Mouse (Mus musculus) frontal cortex, postnatal 25 days (tissue): Measurements from ENCODE around the gene Tiam1.
"Not testable (repeated sequence)": the region's sequence is repeated elsewhere in the genome, so short reads cannot be mapped to it uniquely, and the experiment has no call there.

Experiments
- DNase-seq, 2 experiments: peaks; one replicate each; pipeline ENCODE4 v3.0.0; 2022; ENCODE audit warnings: low spot score in 2 of 2

The Tiam1 gene

DNA sequence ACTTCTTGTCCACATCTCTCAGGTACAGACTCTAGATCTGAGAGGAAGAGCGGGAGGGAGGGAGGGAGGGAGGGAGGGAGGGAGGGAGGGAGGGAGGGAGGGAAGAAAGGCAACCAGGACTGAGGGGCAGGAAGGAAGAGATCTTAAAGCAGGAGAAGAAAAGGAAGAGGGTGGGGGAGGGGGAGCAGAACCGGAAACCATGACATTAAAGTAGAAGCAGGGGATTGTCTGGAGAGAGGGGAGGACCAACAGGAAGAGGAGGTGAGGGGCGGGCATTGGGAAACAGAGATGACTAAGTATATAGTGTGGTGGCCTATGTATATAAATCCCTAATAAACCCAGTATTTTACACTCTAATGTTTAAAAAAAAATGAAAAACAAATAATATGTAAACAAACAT lies 34.1 kb downstream of the Tiam1 start:
- DNase-seq: no peak

DNA sequence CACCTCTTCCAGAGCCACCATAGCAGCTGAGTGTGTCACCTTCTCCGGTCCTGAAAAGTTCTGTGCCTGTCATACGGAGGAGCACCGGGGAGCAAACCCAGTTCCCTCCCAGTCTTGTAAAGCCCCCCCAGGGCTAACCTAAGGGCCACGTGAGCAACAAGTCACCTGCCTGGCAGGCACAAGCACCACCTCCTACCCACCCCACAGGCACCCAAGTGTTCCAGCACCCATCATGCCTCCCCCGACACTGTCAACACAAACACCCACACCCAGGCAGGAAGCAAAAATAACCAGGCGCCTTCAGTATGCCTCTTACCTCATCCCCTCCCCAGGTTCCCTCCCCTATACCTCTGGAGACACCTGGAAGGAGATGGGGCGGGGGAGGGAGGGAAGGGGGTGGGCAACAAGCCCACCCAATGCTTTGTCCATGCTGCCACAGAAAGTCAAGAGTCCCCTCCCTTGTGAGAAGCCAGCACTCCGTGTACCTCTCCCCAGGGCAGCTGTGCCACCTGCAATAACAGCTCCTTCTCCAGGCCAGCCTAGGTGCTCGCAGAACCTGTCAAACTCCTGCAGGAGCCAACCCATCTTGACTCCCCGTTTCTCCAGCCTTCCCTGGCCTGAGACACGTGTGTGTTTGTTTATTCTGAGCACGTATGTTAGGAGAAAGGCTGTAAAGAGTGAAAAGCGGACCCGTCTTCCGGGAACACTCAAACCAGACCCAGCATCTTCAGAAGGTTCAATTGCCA lies 38.7 kb downstream of the Tiam1 start:
- peak; percentile 25 to 29 for DNase-seq

DNA sequence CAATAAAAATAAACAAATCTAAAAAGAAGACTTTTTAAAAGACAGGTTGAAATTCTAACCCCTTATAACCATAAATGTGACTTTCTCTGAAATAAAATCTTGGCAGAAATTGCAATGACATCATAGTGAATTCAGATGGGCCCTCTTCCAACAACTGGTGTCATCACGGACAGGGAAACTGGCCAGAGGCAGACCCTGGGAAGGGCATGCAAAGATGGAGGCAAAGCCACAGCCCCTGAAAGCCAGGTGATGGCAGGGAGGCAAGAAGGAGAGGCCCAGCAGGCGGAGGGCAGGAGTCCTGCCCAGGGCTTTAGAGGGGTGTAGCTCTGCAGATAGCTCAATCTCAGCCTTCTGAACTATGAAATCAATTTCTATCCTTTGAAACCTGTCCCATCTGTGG lies 39.8 kb downstream of the Tiam1 start:
- no peak for DNase-seq

- no peak for DNase-seq
Measured at GRCm38 (mm10) chr16:90102596-90102995, 41.0 kb downstream of the Tiam1 start.

DNA sequence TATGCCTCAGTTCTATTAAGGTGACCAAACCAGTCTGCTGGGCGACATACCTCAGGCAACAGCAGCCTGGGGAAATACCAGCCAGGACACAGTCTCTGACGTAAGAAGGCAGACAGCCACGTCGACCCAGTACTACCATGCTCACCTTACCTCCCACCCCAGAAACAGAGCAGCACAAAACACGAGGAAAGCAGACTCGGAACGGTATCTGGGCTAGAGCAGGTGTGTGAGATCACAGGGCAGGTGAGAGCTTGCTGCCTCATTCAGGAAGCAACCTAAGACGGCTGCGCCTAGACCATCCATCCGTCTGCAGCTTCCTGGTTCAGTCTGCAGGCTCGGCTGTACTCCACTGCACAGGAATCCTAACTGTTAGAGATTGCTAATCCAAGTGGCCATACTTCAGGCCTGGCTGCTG lies 45.4 kb downstream of the Tiam1 start:
- DNase-seq: no peak

- DNase-seq: no peak
Measured at GRCm38 (mm10) chr16:90097769-90098168, 45.8 kb downstream of the Tiam1 start.

DNA sequence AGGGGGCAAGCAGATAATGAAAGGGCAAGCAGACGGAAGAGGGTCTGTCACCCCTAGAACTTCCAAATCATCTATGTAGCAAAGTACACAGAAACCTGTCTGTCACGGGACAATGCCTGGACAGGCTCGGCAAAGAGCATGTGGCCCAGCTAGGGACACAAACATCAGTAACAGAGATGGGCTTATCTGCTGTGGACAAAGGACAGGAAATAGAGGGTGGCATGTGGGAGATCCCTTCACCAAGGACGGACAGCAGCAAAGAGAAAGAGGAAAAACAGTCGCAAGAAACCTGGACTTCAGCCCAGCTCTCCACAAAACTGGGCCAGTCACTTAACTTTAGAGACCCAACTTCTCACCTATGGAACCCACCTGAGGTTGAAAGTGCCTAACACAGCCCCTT lies 47.6 kb downstream of the Tiam1 start:
- DNase-seq: no peak

GRCm38 (mm10) chr16:90093015-90093414 lies 50.6 kb downstream of the Tiam1 start:
- no peak for DNase-seq

DNA sequence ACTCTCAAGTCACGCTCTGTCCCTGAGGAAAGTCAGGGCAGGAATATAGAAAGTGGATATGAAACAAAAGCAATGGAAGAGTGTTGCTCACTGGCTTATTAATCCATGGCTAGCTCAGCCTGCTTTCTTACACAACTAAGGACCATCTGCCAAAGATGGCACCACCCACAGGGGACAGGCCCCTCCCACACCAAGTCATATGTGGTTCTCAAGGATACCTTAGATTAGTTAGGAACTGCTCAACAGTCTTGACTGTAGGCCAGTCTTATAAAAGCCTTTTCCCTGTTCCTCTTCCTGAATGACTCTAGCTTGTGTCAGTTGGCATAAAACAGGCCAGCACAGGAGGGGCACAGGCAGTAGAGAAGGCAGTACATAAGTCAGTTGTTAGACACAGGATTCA lies 51.7 kb downstream of the Tiam1 start:
- DNase-seq: no peak

DNA sequence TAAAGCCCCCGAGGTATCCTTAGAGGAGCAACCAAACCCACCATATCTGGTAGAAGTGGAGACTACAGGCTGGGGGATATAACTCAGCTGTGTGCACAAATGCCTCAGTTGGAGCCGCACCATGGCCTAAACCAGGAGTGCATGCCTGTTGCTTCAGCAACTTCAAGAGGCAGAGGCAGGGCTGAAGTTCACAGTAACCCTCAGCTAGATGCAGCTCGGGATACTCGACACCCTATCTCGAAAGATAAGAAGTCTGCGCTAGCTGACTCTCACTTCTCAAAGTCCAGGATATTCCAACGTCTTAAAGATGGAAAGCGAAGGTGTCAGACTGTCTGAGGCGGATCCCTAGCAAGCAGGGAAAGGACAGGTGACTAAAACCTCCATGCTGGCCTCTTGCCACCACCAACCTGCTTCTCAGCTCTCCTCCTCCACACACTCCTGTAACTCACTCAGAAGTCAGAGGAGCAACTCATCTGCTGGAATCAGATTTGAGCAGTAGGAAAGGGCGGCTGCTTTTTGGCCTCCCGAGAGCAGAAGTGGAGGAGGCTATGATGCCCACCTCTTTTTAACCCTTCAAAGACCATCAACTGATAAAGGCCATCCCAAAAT lies 52.4 kb downstream of the Tiam1 start:
- DNase-seq: no peak

DNA sequence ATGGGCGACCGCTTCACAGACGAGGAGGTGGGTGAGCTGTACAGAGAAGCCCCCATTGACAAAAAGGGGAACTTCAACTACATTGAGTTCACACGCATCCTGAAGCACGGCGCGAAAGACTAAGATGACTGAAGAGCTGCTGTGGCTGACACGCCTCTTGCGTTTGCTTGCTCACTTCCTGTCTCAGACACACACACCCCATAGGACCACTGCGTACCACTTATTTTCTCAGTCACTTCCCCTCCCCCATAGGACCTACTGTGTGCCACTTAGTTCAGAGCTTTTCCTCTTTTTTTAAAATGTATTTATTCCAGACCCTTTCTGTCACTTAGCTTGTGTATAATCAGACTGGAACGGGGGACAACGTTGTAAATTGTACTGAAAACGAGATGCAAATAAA lies 53.2 kb downstream of the Tiam1 start:
- DNase-seq: no peak

GRCm38 (mm10) chr16:90087256-90087655 lies 56.3 kb downstream of the Tiam1 start:
- no peak for DNase-seq

DNA sequence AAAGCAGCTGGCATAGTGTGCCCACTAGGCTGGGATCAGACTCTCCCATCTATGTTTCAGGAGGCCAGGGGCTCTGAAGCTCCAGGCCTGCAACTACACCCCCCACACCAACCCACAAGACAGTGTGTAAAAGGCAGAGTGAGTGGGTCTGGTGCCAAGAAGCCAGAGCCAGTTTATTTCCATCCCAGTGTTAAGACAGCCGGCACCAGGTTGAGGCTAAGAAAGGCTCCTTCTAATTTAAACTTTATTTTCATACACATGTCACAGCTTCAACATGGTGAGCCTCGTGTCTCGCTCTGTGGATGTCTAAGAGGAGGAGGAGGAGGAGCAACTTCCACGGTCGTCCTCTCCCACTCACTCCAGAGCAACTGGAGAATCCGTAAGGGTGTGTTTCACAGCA lies 57.5 kb downstream of the Tiam1 start:
- DNase-seq: peak; percentile 37 to 39

DNA sequence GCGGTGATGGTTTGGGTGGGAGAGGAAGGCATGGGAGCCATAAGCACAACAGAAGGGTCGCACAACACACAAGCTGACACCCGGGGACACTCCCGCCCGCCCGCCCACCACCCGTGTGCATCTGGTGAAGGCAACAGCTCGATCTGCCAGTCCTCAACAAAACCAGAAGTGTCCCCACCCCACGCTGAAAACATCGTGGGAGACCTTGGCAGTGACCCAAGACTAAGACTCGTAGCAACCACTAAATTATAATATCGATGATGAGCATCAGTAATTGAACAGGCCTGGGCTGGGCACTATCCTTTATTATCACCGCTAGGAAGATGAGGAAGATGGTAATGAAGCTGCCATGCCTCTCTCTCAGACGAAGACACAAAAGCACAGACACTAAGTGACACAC lies 58.0 kb downstream of the Tiam1 start:
- no peak for DNase-seq

GRCm38 (mm10) chr16:90081125-90081524 lies 62.4 kb downstream of the Tiam1 start:
- no peak for DNase-seq

GRCm38 (mm10) chr16:90078806-90079381 lies 64.7 kb downstream of the Tiam1 start:
- no peak for DNase-seq

DNA sequence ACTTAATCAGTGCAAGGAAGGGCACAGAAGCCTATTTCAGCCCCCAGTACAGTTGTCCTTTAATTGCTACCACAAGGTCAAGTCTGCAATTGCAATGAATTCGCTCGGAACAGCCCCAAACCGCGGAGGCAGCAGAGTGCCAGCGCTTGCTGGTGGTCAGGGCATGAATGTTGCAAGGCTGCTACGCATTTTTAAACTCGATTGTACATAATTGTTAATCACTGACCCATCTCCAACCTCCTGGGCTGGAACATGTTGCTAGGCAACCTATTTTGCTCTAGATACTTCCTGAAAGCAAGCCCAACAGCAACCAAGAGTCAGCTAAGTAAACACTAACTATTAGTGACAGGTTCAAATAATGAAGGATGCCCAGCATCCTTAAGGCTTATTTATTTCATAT lies 70.1 kb downstream of the Tiam1 start:
- DNase-seq: no peak

GRCm38 (mm10) chr16:90072651-90073050 lies 70.9 kb downstream of the Tiam1 start:
- DNase-seq: no peak

- not testable (repeated sequence) for DNase-seq
Measured at GRCm38 (mm10) chr16:90071125-90071524, 72.4 kb downstream of the Tiam1 start.

GRCm38 (mm10) chr16:90070104-90070503 lies 73.5 kb downstream of the Tiam1 start:
- DNase-seq: no peak

GRCm38 (mm10) chr16:90069197-90069596 lies 74.4 kb downstream of the Tiam1 start:
- no peak for DNase-seq

DNA sequence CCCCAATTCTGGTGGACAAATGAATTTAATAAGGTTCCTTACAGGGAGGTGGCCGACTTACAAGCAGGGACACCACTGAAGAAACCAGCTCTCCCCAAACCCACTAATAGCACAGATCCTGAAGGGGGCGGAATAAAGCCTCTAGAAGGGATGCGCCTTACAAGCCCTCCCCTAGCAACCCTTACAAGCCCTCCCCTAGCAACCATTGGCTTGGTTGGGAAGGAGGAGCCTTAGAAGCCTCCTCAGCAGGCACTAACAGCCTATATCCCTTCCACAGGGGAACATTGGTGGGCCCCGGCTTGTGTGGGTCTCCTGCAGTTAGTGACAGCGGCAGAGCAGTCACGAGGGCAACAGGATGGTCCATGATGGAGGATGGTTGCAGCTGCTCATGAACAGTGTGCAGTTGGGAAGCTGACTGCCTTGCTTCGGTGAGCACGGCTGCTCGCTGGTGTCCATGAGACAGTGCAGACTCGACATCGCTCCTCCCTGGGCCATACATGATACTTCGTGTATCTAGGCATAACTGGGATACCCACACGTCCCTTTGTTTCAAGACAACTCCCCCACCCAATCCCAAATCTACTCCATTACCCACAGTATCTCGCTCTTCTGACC lies 90.6 kb downstream of the Tiam1 start:
- no peak for DNase-seq

DNA sequence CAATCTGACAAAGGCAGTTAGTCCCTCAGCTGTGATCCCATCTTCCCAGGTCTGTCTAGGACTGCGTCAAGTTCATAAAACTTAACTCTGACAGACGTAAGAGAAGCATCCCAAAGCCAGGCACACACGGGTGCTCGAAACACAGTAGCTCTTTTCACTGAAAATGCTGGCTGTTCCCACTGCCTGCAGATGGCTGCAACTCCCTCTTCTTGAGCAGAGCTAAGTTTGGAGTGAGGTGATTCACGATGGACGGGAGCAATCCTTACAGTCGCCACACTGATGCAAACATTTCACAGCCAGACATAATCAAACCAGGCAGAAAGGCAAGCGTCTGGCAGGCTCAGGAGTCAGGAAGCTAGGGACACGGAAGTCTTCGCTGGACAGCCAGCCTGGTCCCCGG lies 91.2 kb downstream of the Tiam1 start:
- DNase-seq: no peak
